Mouse (Mus musculus): ENCODE data around the gene Fibin. TPM values are rescaled to one million over a fixed set of nuclear protein-coding genes. Genes with fewer than 3 reads are reported as not detected.

The Fibin gene
- polyA plus RNA-seq, 1 experiment from 2014 or later = 14.5 TPM

GRCm38 (mm10) chr2:110313305-110313824 lies 49.6 kb downstream of the Fibin start:
- Histone ChIP-seq H3K4me1 (replicated peaks) (no peaks in the 10 kb centered on the region), H3K9me3 (replicated peaks) (no peaks in the 10 kb centered on the region), H3K27ac (no peak overlapping the region), H3K27me3 (no peaks in the 10 kb centered on the region), H3K4me2 (no peak overlapping the region), H3K9ac (no peak overlapping the region), H3K36me3 (no peaks in the 10 kb centered on the region), H3K4me3 (no peak overlapping the region)
- 50% methylated on average over 2 of the region's 2 CpGs for WGBS
- no peak for ATAC-seq (replicated peaks; ENCODE audit: insufficient number of reproducible peaks, insufficient read depth, low FRiP score, low read depth)

Other genes starting within 250 kb of the Fibin start
- 0.04 and 0.20 TPM in 2 replicates for gene Bbox1, start 48.6 kb downstream of the Fibin start, polyA plus RNA-seq (2015; fragmentation: Nextera tagmentation; extraction: Ambion mirVana)
- not detected in 2 replicates for gene Slc5a12, start 234.1 kb upstream of the Fibin start, polyA plus RNA-seq (2015; fragmentation: Nextera tagmentation; extraction: Ambion mirVana)